Mouse (Mus musculus): ENCODE results near the gene Amotl2.

GRCm38 (mm10) chr9:102717886-102718643 is 1.6 kb downstream of the Amotl2 start:
- TF ChIP-seq CTCF (IDR thresholded peaks at IDR 0.05; ENCODE audit: borderline replicate concordance, extremely low read depth, insufficient read depth, insufficient read length) (no peak), POLR2A (IDR thresholded peaks at IDR 0.05; ENCODE audit: borderline replicate concordance, extremely low read depth, insufficient read depth, insufficient read length, poor library complexity, severe bottlenecking) (peak; percentile 8)

Data from brain, embryonic 14.5 days (tissue).